Mouse (Mus musculus) frontal cortex, adult (tissue): ENCODE measurements at regions not wholly inside any gene's neighbourhood (a gene's known extent, or its start where the extent isn't known, plus 50 kb on each side); places are given as distances from the start of the nearest gene placed in this dataset.
A peak's percentile ranks its signal among the peaks of the same experiment; 100 is the strongest.

Experiments used
- ATAC-seq: cut with Nextera tagmentation; 2 replicates; pipeline ENCODE4 v1.9.2; 2017; ENCODE audit warnings: mild to moderate bottlenecking, moderate library complexity, mixed read lengths; ENCODE audit not compliant: low TSS enrichment

- ATAC-seq = no peak
Measured at GRCm38 (mm10) chr12:13164791-13165190, 84.2 kb downstream of the Ddx1 start.

GRCm38 (mm10) chr12:13161051-13161450 is 88.0 kb downstream of the Ddx1 start:
- ATAC-seq = no peak

GRCm38 (mm10) chr12:13159346-13160055 is 89.5 kb downstream of the Ddx1 start:
- peak; percentile 95 for ATAC-seq

- ATAC-seq = no peak
Measured at GRCm38 (mm10) chr12:13157666-13158381, 91.2 kb downstream of the Ddx1 start.

- no peak for ATAC-seq
Measured at GRCm38 (mm10) chr12:13157089-13157488, 91.9 kb downstream of the Ddx1 start.

- no peak for ATAC-seq
Measured at GRCm38 (mm10) chr12:13150751-13151150, 98.3 kb downstream of the Ddx1 start.

GRCm38 (mm10) chr12:13147251-13147650 is 101.8 kb downstream of the Ddx1 start:
- no peak for ATAC-seq

GRCm38 (mm10) chr12:13145186-13146115 is 103.6 kb downstream of the Ddx1 start:
- ATAC-seq = peak; percentile 35

GRCm38 (mm10) chr12:13144739-13145138 is 104.3 kb downstream of the Ddx1 start:
- ATAC-seq = peak; percentile 60

GRCm38 (mm10) chr12:13140636-13141035 is 108.4 kb downstream of the Ddx1 start:
- peak; percentile 87 for ATAC-seq

GRCm38 (mm10) chr12:13139189-13139588 is 109.8 kb downstream of the Ddx1 start:
- ATAC-seq = peak; percentile 78

GRCm38 (mm10) chr12:13134168-13134567 is 114.8 kb downstream of the Ddx1 start:
- ATAC-seq = no peak

GRCm38 (mm10) chr12:13129677-13130082 is 119.3 kb downstream of the Ddx1 start:
- ATAC-seq = no peak

GRCm38 (mm10) chr12:13127407-13127806 is 121.6 kb downstream of the Ddx1 start:
- no peak for ATAC-seq

GRCm38 (mm10) chr12:13125054-13125453 is 124.0 kb downstream of the Ddx1 start:
- peak; percentile 79 for ATAC-seq

- ATAC-seq = no peak
Measured at GRCm38 (mm10) chr12:13122282-13122681, 126.7 kb downstream of the Ddx1 start.

GRCm38 (mm10) chr12:13120581-13120980 is 128.4 kb downstream of the Ddx1 start:
- no peak for ATAC-seq

- no peak for ATAC-seq
Measured at GRCm38 (mm10) chr12:13119653-13120052, 129.4 kb downstream of the Ddx1 start.

GRCm38 (mm10) chr12:13118026-13118425 is 131.0 kb downstream of the Ddx1 start:
- ATAC-seq = no peak

- ATAC-seq = no peak
Measured at GRCm38 (mm10) chr12:13114341-13114740, 134.7 kb downstream of the Ddx1 start.

- peak; percentile 98 for ATAC-seq
Measured at GRCm38 (mm10) chr12:13106931-13107330, 142.1 kb downstream of the Ddx1 start.
